Mouse (Mus musculus): Measurements from ENCODE around the gene Gm11983.

Gm11983 gene

DNA sequence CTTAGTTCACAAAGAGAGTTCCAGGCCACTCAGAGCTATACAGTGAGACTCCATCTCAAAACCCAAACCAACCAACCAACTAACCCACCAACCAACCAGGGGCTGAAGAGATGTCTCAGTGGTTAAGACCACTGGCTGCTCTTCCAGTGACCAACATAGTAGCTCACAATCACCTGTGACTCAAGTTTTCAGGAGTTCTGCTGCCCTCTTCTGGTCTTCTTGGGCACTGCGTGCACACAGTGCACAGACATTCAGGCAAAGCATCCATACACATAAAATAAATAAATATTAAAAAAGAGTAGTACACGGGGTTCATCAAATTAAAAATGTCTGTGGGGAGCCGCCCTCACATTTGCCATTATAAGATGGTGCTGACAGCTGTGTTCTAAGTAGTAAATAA, 46.8 kb downstream of the Gm11983 start:
- no peak for ATAC-seq (ENCODE audit: insufficient number of reproducible peaks, low FRiP score, low TSS enrichment)
